Mouse (Mus musculus) ES-Bruce4 (cell line): ENCODE data around the gene Upp2. TPM values are rescaled to one million over a fixed set of nuclear protein-coding genes. Genes with fewer than 3 reads are reported as not detected.
A peak's percentile ranks its signal among the peaks of the same experiment; 100 is the strongest.

ENCODE experiments used
- H3K27ac ChIP-seq: 2 replicates; pipeline ENCODE4 v1.5.1; 2012; ENCODE audit warnings: low read length, inconsistent platforms; ENCODE audit not compliant: insufficient read depth
- H3K27me3 ChIP-seq: 2 replicates; pipeline ENCODE4 v1.6.1; 2012; ENCODE audit warnings: mild to moderate bottlenecking, low read length, inconsistent platforms; ENCODE audit not compliant: control insufficient read depth, poor library complexity, insufficient read depth, severe bottlenecking
- H3K36me3 ChIP-seq: 2 replicates; pipeline ENCODE4 v1.6.1; 2012; ENCODE audit warnings: inconsistent platforms, mild to moderate bottlenecking, low read length, moderate library complexity; ENCODE audit not compliant: control insufficient read depth, poor library complexity, insufficient read depth, severe bottlenecking
- H3K4me1 ChIP-seq: one replicate; pipeline ENCODE4 v1.8.1; 2011; ENCODE audit warnings: low read length; ENCODE audit not compliant: control insufficient read depth, insufficient read depth
- H3K4me3 ChIP-seq: 2 replicates; pipeline ENCODE4 v1.5.1; 2011; ENCODE audit warnings: low read depth, mild to moderate bottlenecking, low read length
- H3K9ac ChIP-seq: 2 replicates; pipeline ENCODE4 v1.6.1; 2012; ENCODE audit warnings: low read depth, mild to moderate bottlenecking, inconsistent platforms; ENCODE audit not compliant: poor library complexity, severe bottlenecking
- H3K9me3 ChIP-seq: replicated peaks from 2 replicates; pipeline ENCODE4 v1.6.1; 2012; ENCODE audit warnings: mild to moderate bottlenecking, low read length, inconsistent platforms; ENCODE audit not compliant: control insufficient read depth, poor library complexity, insufficient read depth, severe bottlenecking
- CTCF ChIP-seq: IDR thresholded peaks from one replicate; pipeline ENCODE4 v1.8.1; 2011; ENCODE audit warnings: low read depth, low read length
- EP300 ChIP-seq: IDR thresholded peaks from 2 replicates; pipeline ENCODE4 v1.6.1; 2011; ENCODE audit warnings: low read depth, low read length; ENCODE audit not compliant: insufficient read depth
- POLR2A ChIP-seq: IDR thresholded peaks from one replicate; pipeline ENCODE4 v1.8.1; 2011; ENCODE audit warnings: low read length; ENCODE audit not compliant: insufficient read depth
- polyA plus RNA-seq: library from polyadenylated mRNA; stranded (reverse); fragments of >200 nt; gene quantifications from 2 replicates; pipeline ENCODE4 v1.2.4, GENCODE M21; 2011; ENCODE audit warnings: low read depth; ENCODE audit not compliant: missing spikeins, insufficient read depth, insufficient read length

Upp2 gene
- polyA plus RNA-seq, 1 experiment, result not detected

DNA sequence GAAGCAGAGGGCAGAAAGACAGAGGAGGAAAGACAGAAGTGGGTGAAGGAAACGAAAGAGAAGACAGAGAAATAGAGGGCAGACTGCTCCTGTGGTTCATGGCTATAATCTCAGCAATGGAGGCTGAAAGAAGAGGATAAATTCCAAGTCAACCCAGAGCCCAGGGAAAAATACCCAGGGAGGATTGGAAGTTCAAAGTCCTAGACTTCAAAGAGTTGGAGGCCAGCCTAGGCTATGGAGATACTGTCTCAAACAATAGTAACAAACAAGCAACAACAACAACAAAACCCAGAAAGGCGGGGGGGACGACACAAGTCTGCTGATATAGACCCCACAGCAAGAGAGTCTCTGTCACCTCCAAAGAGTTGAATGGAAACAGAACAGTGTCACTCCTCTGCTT lies 14.8 kb upstream of the Upp2 start:
- no peaks in the 10 kb centered on the region for H3K9me3 ChIP-seq
- H3K27ac ChIP-seq, result 0 out of 2 replicates have a peak overlapping the region, but pooled peaks have one; percentile 7
- no peaks in the 10 kb centered on the region for H3K4me1 ChIP-seq
- no peaks in the 10 kb centered on the region for H3K27me3 ChIP-seq
- H3K9ac ChIP-seq, result no peak overlapping the region
- no peak overlapping the region for H3K4me3 ChIP-seq
- no peaks in the 10 kb centered on the region for H3K36me3 ChIP-seq
- TF ChIP-seq EP300 (no peak), POLR2A (no peak), CTCF (no peak)

DNA sequence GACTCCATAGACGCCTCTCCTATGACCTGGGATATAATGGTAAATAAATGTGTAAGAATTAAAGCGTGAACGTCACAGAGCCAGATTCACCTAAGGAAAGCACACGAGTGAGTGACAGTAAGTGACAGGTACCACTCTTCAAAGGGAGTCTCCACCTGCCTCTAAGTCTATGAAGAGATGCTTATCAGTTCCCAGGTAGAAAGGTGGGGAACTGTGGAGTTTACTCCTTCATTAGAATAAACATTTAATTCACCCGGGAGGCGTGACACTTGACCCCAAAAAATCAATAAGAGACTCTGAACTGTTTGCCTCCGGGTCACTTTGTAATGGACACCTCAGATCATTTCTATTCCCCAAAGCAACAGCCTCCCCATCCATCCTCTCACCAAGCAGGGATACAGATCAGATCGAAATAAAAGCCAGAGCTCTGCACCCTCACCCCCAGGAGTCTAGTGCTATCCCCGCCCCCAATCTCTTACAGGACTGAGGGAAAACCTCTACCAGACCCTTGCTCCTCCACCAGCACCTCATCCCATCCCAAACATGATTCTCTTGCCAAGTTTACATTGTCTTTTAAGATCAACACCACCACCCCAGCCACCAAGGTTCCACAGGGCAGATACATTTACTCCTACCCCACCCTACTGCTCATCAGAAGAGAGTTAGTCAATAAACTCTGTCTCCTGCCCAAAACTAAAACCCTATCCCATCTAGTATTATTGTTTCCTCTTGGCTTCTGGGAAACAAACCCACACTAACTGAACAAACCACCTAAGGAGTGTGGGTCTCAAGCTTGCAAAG lies 9.9 kb upstream of the Upp2 start:
- Histone ChIP-seq H3K36me3 (no peaks in the 10 kb centered on the region), H3K9ac (no peak overlapping the region), H3K4me1 (no peaks in the 10 kb centered on the region), H3K9me3 (no peaks in the 10 kb centered on the region), H3K27ac (no peak overlapping the region), H3K4me3 (no peak overlapping the region), H3K27me3 (no peaks in the 10 kb centered on the region)
- no peak for TF ChIP-seq EP300

DNA sequence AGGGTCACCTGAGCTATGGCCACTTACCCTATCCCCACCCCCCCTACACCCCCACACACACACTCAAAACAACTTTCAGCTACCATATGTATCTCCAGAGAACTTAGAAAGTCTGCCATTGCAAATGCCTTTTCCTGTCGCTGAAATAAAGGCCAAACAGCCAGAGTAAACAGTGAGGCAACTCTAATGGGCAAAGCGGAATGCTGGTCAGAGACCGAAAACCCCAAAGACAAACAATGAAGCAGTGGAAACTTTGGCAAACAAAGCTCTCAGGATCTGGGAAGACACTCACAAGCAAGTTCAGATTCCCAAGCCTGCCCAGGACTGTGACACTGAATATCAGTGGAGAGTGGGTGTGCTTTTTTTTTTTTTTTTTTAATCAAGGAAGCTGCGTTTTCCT lies 5.0 kb upstream of the Upp2 start:
- Histone ChIP-seq H3K27me3 (no peaks in the 10 kb centered on the region), H3K36me3 (no peaks in the 10 kb centered on the region), H3K9ac (no peak overlapping the region), H3K27ac (no peak overlapping the region), H3K4me1 (no peaks in the 10 kb centered on the region), H3K4me3 (no peak overlapping the region), H3K9me3 (no peaks in the 10 kb centered on the region)
- TF ChIP-seq CTCF (no peak), POLR2A (no peak), EP300 (no peak)

DNA sequence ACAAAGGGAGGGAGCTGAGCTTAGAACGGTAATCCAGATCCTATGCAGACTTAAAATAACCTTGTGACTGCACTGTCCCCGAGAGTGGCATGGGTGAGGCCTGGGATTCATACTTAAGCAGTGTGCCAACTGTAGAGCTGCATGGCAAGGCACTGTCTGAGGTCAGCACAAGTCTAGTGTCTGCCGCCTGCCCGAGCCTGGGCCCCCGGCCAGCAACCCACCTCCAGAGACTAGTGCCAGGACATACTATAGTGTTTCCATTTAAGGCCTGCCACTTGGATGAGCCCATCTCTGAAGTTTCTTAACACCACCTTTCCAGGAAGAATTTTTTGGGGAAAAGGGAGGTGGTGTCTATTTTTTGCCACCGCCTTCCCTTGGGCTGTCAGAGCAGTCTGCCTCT lies 1.8 kb upstream of the Upp2 start:
- H3K36me3 ChIP-seq, result no peaks in the 10 kb centered on the region
- no peak overlapping the region for H3K27ac ChIP-seq
- no peak overlapping the region for H3K4me3 ChIP-seq
- no peaks in the 10 kb centered on the region for H3K27me3 ChIP-seq
- no peaks in the 10 kb centered on the region for H3K9me3 ChIP-seq
- no peak for TF ChIP-seq EP300
- no peak for TF ChIP-seq POLR2A
- no peak for TF ChIP-seq CTCF
- no peak overlapping the region for H3K9ac ChIP-seq
- no peaks in the 10 kb centered on the region for H3K4me1 ChIP-seq

DNA sequence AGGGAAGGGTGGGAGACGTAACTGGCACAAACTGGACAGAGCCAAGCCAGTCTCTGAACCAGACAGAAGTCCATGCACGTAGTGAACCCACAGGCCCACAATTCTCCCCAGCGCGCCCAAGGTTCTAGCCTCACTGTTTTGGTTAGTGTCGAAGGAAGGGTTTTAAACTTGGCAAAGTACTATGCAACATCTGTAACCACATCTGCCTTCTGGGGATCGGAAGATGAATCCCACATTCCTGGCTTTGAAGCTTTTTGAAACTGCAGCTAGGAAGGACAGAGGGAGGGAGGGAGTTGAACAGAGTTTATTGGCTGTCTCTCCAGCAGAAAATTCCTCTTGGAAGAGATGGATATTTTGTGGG lies 1.1 kb upstream of the Upp2 start:
- H3K27ac ChIP-seq, result no peak overlapping the region
- H3K27me3 ChIP-seq, result no peaks in the 10 kb centered on the region
- no peak for TF ChIP-seq CTCF
- TF ChIP-seq EP300, result no peak
- TF ChIP-seq POLR2A, result no peak
- no peaks in the 10 kb centered on the region for H3K9me3 ChIP-seq
- H3K4me1 ChIP-seq, result no peaks in the 10 kb centered on the region
- no peaks in the 10 kb centered on the region for H3K36me3 ChIP-seq
- H3K9ac ChIP-seq, result peak overlapping the region; percentile 97
- H3K4me3 ChIP-seq, result peak overlapping the region; percentile 82

DNA sequence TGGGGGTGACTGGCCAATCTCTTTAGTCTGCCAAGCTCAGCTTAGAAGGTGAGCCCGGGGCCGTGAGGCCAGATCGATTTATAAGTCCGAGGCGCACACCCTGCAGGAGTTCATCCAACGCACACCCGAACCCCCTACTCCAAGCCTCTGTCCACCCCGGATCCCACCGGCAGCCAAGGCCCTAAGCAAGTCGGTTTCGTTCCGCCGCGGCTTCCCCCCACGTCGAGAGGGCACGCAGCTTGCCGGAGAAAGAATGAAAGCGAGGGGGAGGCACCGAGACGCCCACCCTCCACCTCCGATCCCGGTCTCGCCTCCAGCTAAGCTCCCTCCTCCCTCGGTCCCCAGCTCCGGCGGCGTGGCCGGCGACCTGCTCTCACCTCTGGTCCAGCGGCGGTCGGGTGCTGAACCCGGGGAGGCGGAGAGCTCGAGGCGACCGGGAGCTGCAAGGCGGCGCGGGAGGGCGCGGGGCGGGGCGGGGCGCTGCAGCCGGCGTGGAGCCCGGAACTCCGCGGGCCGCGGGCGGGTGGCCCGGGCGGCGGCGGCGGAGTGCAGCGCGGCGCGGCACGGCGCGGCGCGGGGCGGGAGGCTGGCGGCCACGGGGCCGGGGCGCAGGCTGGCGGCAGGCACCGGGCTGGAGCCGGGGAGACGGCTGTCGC lies 560 bp upstream of the Upp2 start:
- H3K4me3 ChIP-seq, result peak overlapping the region; percentile 82
- H3K9ac ChIP-seq, result peak overlapping the region; percentile 97
- H3K27ac ChIP-seq, result no peak overlapping the region
- no peaks in the 10 kb centered on the region for H3K4me1 ChIP-seq
- H3K27me3 ChIP-seq, result no peaks in the 10 kb centered on the region
- TF ChIP-seq CTCF, result no peak
- no peak for TF ChIP-seq POLR2A
- no peak for TF ChIP-seq EP300
- H3K36me3 ChIP-seq, result no peaks in the 10 kb centered on the region
- no peaks in the 10 kb centered on the region for H3K9me3 ChIP-seq
